Mouse (Mus musculus): ENCODE results near the gene Gal3st2c. TPM values are rescaled to one million over a fixed set of nuclear protein-coding genes. Genes with fewer than 3 reads are reported as not detected.

The Gal3st2c gene
- polyA plus RNA-seq (2012; rRNA removed; ENCODE audit: low replicate concordance) = 0.03 and 0.05 TPM in 2 replicates

GRCm38 (mm10) chr1:93990209-93990608 lies at the start of gene Gal3st2c:
Gal3st2c (plus strand) TSS chr1:93990509.

GRCm38 (mm10) chr1:94020151-94020550 lies 29.8 kb downstream of the Gal3st2c start, which contains the start of gene Neu4:
Neu4 (plus strand) TSS chr1:94020451.

GRCm38 (mm10) chr1:94052373-94052772 lies 62.1 kb downstream of the Gal3st2c start, which contains the start of gene Pdcd1:
Pdcd1 (minus strand) TSS chr1:94052553.

Other genes with a start within 250 kb of the Gal3st2c start
- gene Atg4b, start 239.0 kb upstream of the Gal3st2c start, polyA plus RNA-seq (2012; rRNA removed; ENCODE audit: low replicate concordance) = 47.6 and 70.2 TPM in 2 replicates
- gene Thap4, start 235.6 kb upstream of the Gal3st2c start, polyA plus RNA-seq (2012; rRNA removed; ENCODE audit: low replicate concordance) = 30.6 and 39.2 TPM in 2 replicates
- gene Dtymk, start 188.6 kb upstream of the Gal3st2c start, polyA plus RNA-seq (2012; rRNA removed; ENCODE audit: low replicate concordance) = 31.8 and 54.5 TPM in 2 replicates
- 6.2 and 8.6 TPM in 2 replicates for gene Ing5, start 186.5 kb upstream of the Gal3st2c start, polyA plus RNA-seq (2012; rRNA removed; ENCODE audit: low replicate concordance)
- 26.5 and 38.8 TPM in 2 replicates for gene D2hgdh, start 165.6 kb upstream of the Gal3st2c start, polyA plus RNA-seq (2012; rRNA removed; ENCODE audit: low replicate concordance)
- gene Gal3st2, start 129.2 kb upstream of the Gal3st2c start, polyA plus RNA-seq (2012; rRNA removed; ENCODE audit: low replicate concordance) = 1.5 TPM in 2 replicates
- gene Gal3st2b, start 72.2 kb upstream of the Gal3st2c start, polyA plus RNA-seq (2012; rRNA removed; ENCODE audit: low replicate concordance) = 1.9 and 3.2 TPM in 2 replicates
- not detected in 2 replicates for gene Neu4, start 29.9 kb downstream of the Gal3st2c start, polyA plus RNA-seq (2012; rRNA removed; ENCODE audit: low replicate concordance)
- gene Pdcd1, start 62.0 kb downstream of the Gal3st2c start, polyA plus RNA-seq (2012; rRNA removed; ENCODE audit: low replicate concordance) = 2.1 and 2.7 TPM in 2 replicates

Data from mammary gland, adult 2 months (tissue).